Mouse (Mus musculus) right cerebral cortex, postnatal 36 days (tissue): ENCODE measurements around the gene Gdf9.

Experiments used
- DNase-seq, 2 experiments: peaks; one replicate each; pipeline ENCODE4 v3.0.0; 2022; ENCODE audit warnings: low spot score in 2 of 2, mixed read lengths in 1 of 2

Gdf9 gene

DNA sequence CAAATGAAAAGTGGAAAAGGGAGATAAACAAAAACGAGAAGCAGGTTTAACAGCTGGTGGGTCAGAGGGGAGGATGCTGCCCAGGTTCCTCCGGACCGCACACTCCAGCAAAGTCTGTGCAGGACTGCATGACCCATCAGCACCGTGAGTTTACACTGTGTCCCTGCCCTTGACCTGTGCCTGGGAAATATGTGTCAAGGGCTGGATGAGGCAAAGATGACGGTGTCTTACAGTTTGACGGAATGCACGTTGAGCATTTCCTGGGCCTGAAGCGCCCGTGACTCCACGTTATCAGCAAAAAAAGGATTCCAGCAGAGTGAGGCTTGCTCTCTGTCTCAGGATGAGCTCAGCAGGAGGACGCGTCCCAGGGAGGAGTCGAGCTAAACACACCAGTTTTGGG, 14.7 kb downstream of the Gdf9 start:
- DNase-seq: no peak

DNA sequence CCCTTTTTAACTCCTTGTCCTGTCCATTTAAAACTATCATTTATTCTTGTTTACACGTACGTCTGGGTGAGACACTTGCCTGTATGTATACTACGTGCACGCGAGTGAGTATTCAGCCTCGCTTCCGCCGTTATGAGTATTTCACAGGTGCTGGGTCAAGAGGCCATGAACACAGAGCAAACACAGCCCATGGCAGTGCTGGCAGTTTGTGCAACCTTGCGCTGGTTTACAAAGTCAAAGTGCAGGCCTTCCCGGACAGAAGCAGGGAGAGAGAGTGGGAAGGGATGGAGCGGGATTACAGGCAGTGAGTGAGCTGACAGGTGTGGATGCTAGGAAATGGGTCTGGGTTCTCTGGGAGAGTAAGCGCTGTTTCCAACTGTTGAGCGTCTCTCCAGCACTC, 15.4 kb downstream of the Gdf9 start:
- no peak for DNase-seq

DNA sequence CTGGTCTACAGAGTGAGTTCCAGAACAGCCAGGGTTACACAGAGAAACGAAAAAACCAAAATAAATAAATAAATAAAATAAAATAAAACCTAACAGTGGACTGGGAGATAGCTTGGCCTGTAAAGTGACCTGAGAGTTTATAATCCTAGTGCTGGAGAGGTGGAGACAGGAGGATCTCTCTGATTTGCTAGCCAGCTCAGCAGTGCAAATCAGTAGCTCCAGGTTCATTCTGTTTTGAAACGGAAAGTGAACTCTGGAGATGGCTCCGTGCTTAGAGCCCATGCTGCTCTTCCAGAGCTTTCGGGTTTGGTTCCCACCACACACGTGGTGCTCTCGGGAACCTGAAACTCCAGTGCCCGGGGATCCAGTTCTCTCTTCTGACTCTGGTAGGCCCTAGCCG, 17.2 kb downstream of the Gdf9 start:
- DNase-seq: no peak

DNA sequence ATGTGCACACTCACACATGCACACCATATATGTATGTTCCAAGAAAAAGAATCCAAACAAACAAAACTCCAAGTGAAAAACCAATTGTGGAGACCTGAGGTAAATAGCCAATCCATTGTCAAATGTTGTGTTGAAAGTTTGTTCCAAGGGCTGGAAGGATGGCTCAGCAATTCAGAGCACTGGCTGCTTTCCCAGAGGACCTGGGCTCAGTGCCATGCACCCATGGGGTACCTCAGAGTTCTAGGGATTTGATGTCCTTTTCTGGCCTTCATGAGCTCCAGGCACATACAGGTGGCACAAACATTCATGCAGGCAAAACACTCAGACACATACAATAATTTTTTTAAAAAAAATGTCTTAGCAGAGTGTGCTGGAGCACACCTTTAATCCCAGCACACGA, 17.7 kb downstream of the Gdf9 start:
- no peak for DNase-seq

DNA sequence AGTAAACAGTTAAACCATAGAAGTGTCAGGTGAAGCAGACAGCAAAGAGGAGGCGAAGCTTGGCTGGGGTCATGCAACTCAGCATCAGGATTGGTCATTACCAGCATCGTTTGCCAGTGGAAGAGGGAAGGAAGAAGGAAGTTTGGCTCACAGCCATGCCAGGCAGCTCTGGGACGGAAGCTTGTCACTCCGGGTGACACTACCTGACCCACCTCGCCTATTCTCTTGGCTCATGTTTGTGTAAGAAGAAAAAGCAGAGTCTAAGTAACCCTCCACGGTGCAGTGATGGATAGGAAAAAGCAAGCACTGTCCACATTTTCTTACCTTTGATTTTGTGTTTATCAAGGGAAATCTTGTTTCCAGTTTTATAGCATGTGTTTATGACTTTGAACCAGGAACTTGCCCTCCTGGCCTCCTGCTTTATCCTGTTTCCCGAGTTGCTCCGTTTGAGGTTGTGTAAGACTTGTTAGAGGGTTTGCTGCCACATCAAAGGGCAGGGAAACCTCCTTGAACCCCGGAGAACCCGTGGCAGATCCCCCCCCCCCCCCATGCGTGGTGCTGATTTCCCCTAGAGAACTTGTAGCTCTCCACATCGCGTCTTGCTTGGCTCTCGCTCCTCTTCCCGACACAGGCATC, 19.4 kb downstream of the Gdf9 start:
- DNase-seq: no peak

DNA sequence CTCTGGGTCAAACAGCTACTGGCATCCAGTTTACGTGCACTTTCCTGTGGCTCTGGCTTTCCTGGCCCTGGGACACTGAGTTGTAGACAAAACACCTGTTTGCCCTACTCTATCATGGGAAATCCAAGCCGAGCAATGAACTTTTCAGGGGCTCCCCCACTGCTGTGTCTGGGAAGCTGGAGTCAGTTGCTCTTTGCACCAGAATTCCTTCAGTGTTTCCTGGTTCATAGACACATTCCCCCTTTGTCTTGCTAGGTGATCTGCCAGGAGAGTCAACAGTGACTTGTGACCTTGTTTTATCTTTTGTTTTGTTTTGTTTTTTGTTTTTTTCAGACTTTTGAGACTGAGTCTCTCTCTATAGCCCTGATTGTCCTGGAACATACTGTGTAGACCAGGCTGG, 20.5 kb downstream of the Gdf9 start:
- no peak for DNase-seq

DNA sequence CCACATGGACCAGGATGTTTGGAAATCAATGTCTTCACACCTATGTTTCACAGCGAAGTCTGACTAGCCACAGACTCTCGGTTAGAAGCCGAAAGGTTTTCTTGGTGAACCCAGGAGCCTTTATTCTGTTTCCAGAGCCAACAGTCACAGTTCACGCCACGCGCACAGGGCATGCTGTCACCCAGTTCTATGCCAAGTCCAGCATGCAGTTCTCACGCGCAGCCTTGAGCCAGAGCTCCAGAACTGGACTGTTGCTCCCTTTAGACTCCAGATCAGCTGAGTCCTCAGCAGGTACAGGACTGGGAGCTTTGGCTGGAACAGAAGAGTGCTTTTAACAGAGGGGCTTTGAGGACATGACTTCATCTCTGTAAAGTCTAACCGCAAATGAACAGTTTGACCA, 21.6 kb downstream of the Gdf9 start:
- DNase-seq: no peak

DNA sequence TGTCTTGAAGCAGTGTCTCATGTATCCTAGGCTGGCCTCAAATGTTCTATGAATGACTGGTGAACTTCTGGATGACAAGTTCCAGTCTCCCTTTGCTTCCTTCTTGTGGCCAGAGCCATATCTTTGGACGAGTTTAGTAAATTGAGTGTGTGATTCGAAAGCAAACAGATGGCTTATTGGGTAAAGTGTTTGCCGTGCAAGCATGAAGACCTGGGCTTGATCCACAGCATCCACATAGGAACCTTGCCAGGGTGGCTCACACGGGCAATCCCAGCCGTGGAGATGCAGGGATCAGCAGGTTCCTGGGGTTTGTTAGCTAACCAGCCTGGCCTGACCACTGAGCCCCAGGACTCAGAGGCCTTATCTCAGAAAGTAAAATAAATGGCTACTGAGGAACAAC, 22.2 kb downstream of the Gdf9 start:
- no peak for DNase-seq

DNA sequence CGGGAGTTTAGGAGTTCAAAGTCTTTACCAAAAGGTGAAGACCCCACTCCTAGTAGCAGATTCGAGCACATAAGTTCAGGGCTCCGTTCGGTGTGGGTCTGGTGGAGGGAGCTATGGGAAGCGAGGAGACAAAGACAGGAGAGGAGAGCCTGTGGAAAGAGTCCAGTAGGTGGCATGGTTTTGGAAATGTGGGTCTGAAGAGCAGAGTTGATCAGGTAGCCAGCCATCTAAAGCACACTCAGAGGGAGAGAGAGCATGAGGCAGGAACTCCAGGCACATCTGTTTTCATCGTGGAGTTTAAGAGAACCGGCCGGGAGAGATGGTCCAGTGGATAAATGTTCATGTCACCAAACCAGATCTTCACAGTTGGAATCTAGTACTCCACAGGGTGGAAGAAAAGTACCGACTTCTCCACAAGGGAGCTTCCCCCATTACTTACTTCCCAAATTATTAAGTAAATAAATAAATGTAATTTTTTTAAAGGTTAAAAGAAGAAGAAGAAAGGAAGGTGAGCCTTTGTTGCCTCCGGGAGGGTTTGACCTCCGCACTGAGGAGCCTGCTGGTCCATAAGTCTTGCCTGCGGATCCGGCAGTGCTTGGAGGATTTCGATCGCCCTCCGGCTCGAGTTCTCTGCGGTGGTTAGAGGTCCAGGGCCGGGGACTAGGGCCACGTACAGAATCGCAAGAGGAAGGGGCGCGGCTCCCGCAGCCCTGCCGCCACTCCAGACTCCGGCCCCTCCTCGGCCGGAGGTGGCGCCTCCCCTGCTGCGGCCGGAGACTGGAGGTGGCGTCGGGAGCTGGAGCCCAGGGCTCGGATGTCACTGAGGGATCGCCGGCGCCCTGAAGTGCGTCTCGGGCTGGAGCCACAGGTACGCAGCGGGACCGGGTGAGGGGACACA, 25.9 kb downstream of the Gdf9 start, which contains the start of the genes Gm10447 and Shroom1:
Gm10447 (minus strand) TSS at position 637 of the 898 bp plus-strand sequence.
Shroom1 (plus strand) TSS at position 732 of the 898 bp plus-strand sequence.
- no peak for DNase-seq

DNA sequence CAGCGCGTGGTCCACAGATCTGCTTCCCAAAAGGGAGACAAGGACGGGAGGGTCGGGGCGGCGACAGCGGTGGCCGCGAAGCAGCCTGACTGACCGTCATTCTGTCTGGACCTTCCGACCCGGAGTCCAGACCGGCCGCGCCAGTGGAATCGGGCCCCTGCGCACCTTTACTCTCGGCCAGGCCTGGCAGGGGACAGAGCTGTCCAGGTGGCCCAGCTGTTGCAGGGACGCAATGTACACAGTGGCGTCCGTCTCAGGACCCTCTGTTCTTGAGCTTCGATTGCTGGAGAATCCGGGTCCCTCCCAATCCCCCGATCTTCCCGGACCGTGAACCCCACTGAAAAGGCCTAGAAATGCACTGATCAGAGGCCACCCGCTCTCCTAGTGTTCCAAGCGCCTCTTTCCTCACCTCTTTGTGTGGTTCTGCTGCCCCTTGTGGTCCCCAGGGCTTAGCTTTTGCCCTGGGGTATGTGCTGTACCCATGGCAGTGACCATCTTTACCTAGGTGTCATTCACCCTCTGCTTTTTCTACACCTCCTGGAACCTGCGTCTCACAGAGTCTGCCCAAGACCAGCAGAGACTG, 26.6 kb downstream of the Gdf9 start:
- DNase-seq: no peak

DNA sequence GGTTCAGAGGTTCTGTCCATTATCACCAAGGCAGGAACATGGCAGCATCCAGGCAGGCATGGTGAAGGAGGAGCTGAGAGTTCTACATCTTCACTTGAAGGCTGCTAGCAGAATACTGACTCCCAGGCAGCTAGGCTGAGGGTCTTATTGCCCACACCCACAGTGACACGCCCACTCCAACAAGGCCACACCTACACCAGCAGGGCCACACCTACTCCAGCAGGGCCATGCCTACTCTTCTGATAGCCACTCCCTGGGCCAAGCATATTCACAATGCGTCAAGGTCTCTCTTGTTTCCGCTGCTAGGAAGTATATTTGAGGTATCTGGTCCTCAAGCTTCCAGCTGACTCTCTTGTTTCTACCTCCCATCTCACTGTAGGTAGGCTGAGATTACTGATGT, 28.2 kb downstream of the Gdf9 start:
- no peak for DNase-seq

DNA sequence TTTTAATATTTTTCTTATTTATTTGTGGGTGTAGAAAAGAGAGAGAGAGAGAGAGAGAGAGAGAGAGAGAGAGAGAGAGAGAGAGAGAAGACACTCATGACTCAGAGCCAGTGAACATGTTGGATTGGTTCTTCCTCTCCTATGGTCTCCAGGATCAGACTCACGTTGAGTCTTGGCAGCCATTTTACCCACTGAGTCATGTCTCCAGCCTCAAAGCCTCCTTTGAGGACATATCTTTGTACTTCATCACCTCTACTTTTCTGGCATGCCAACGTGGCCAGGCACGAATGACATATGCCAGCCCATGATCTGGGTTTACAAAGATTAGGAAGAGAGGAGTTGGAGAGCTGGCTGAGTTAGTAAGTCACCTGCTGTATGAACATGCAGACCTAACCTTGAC, 29.4 kb downstream of the Gdf9 start:
- no peak for DNase-seq

DNA sequence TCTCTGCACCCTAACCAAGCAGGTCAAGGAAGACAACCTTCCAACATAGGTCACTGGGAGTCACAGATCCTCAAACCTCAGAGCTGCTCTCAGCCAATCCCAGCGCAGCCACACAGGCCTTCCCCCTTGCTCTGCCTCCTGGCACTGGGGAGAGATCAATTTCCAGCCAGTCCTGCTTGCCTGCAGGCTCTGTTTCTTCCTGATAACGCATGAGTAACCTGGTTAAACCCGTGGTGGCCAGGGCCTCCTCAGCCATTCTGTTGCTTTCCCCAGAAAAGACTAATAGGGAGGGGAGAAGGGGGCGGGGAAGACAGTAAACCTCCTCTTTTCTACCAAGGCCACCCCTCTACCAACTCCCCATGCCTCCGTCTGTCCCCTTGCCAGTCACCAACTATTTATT, 30.9 kb downstream of the Gdf9 start:
- DNase-seq: no peak

DNA sequence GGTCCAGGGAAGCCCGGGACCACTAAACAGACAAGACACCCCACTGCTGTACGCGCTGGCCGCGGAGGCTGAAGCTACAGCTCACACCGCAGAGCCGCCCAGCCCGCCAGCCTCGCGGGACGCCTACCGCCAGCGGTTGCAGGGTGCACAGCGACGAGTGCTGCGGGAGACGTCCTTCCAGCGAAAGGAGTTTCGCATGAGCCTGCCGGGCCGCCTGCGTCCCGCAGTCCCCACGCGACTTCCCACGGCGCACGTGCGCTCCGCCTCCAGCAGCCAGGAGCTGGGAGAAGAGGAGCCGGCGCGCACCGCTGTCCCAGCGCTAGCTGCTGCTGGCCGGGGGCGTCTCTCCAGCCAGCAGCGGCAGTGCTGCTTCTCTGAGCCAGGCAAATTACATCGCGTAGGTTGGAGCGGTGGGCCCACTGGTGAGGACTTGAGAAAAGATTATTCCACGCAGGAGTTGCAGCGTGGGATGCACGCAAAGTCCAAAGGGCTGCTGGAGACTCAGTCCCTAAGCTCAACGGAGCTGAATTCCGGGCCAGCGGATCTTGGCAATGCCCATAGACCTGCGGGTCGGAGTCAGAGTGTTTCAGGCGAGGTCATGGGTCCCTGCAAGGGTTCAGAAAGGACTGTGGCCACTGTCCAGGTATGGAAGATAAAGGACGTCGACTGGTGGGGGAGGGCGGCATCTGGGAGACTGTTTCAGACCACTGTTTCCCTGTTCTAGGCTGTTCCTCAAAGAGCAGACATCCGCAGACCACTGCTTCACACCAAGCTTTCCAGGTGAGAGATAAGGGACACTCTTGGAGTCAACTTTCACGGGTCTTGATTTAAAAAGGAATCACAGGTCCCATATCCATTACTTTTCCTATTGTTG, 33.0 kb downstream of the Gdf9 start:
- DNase-seq: peak; percentile 69 to 77

DNA sequence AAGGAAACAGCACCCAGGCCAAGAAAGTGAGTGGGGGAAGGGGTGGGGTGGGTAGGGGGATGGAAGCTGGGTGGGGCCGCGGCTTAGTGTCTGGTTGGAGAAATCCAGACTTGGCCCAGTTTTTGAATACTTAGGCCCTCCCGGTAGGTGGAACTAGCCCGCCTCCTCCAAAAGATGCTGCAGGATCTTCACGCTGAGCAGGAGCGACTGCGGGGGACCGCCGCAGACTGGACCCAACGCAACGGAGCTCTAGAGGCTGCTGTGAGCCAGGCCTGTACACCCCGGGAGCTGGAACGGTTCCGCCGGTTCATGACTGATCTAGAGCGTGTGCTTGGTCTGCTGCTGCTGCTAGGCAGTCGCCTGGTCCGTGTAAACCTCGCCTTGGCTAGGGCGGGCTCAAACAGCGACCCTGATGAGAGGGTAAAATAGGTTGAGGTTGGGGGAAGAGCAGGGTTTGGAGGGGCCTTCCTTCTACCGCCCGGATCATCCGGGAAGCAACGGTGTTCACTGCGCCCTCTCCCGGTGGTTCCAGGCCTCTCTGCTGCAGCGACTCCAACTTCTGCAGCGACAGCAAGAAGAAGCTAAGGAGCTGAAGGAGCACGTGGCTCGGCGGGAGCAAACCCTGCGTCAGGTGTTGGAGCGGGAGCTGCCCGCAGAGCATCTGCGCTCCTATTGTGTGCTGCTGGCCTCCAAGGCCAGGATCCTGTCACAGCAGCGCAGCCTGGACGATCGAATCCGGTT, 35.6 kb downstream of the Gdf9 start:
- DNase-seq: peak; percentile 75 to 78

DNA sequence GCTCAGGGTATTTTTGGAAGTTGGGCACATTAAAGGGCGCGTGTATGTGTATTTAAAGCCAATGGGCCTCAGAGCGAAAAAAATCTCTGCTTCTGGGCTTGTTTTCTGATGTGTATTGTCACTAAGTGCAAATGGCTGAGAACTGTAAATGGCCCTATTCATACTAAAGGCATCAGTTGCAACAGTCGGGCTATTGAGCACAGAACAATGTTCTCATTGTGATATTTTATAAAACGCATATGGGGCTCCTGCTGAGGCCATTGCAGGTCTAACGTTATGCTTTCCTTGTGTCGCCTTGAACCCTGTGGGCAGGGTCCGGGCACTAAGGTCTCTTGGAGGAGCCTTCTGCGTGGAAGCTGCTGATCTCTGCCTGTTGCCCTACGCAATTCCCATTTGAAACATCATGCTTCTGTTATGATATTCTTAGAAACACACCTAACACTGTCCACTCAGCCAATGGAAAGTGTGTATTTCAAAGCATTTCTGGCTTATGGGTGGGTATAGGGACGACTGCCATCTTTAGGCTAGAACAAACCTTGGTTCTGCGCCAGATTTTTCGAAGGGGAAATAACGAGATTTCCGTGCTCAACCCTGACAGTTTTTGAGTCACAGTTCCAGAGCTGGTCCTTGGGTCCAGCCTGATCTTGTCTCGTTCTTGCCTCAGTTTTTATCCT, 38.6 kb downstream of the Gdf9 start:
- DNase-seq: peak; percentile 41 to 57

DNA sequence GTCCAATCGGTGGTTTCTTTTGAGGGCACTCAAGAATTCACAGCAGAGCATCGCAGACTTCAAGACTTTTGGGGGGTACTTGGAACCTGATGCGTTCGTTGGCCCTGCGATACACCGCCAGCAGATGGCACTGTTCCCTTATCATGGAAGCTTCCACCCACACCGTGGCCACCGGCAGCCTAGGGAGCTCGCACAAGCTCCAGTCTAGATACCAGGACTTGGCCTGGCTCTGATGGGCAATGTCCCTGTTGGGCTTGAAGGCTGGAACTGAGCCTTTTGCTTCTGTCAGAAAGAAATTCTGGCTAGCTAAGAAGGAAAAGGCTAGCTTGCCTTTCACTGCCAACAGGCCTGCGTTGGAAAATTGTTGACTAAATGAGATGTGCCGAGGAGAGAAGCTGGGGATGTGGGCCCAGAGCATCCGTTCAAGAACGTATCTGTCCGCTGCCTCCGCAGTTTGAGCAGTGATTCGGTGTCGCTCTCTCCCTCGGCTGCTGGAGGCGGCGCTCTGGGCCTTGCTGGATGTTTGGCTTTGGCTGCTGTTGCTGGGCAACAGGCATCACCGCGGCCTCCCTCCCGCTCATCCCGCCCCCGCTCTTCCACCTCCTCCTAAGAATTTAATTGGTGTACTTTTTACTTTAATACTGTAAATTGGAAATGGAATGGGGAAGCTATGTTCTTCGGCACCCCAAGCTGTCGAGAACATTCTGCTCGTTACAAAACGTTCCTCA, 39.3 kb downstream of the Gdf9 start, which contains the start of gene Gm9837:
Gm9837 (minus strand) TSS at position 512 of the 728 bp plus-strand sequence.
- DNase-seq: peak; percentile 90 to 91

DNA sequence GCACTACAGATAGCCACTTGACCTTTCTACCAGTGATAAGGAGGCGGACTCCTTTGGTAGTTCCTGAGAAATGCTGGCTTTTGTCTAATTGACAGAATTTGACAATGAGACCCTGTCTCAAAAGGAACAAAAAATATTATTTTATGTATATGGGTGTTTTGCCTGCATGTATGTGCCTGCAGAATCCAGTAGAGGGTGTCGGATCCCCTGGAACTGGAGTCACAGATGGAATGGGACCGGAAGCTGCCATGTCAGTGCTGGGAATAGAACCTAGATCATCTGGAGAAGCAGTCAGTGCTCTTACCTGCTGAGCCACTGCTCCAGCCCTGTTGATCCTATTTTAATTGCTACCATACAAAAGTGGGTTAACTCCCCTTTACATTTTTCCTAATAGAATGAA, 41.9 kb downstream of the Gdf9 start:
- DNase-seq: no peak

DNA sequence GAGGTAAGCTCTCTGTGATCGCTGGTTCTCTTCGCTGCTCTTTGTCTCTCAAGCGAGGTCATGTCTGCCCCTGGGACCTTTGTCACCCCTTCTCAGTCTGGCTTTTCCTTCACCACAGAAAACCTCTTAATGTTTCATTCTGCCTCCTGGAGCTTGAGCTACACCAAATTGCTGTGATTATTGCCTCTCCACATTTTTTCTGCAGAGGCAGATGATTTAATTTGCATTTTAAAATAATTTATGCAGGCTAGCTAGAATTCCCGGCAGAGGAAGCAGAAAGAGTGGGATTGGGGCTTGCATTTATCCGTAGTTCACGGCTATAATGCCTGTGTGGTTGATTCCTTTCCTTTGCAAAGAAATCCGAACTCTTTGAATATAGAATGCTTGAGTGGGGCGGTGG, 44.8 kb downstream of the Gdf9 start:
- DNase-seq: no peak

DNA sequence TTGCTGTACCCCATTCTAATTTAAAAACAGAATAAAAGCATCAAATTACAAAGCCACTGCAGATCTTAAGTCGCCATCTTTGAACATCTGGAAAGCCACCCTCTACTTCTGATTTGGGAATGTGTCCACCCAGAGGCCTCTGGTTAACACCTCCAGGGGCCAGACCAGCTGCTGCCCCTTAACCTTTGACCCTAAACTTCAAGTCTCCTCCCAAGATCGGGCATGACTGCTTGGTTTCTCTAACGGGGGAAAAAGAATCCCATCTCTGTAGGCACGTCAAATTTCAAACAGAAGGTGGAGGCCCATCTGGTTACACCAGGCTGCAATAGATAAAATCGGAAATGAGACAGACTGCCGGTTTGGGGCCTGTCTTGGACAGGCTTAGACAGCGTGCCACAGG, 47.0 kb downstream of the Gdf9 start:
- DNase-seq: no peak
